Mouse (Mus musculus): ENCODE data around the gene Sufu. TPM values are rescaled to one million over a fixed set of nuclear protein-coding genes. Genes with fewer than 3 reads are reported as not detected.

Gene Sufu
- polyA plus RNA-seq, 1 experiment from 2014 or later, result 49.1 TPM

DNA sequence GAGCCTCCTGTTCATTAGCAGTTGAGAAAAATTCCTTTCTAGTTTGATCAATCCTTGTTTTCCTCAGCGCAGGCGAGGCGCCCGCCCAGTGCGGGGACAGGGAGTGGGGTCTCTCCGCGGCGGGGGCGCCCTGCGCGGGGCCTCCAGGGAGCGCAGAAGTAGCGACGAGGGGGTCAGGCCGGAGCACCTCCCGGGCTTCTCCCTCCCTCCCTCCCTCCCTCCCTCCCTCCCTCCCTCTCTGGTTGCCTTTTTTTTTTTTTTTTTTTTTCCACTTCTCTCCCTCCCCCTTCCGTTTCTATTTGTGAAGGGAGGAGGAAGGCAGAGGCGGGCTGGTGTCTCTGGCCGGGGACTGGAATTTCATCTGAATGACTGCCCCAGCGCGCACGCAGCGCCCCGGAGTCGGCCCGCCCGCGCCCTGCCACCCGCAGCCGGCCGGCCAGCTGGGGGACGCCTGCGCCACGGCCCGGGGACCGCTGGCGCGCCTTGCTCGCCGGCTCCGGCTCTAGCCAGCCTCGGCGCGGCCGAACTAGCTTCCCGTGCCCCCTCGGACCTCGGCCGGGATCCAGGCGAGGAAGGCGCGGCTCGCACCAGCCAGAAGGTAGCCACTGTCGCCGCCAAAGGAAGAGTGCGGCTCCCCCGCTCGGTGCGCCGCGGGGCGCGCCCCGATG, 104.8 kb downstream of the Sufu start, which contains the start of gene Trim8:
Trim8 (plus strand) TSS at position 302 of the 668 bp plus-strand sequence.
- WGBS, result under 1% methylated on average over 62 of the region's 64 CpGs
- Histone ChIP-seq H3K27me3 (ENCODE audit: insufficient read depth, poor library complexity, severe bottlenecking) (no peaks in the 10 kb centered on the region), H3K4me1 (replicated peaks) (peaks cover 50% of the 10 kb centered on the region), H3K36me3 (peaks cover 30% of the 10 kb centered on the region), H3K27ac (peak within 1 kb of the TSS; percentile 98), H3K9me3 (no peaks in the 10 kb centered on the region), H3K4me3 (peak within 1 kb of the TSS; percentile 99)
- DNase-seq (ENCODE audit: low spot score), result peak; percentile 90

DNA sequence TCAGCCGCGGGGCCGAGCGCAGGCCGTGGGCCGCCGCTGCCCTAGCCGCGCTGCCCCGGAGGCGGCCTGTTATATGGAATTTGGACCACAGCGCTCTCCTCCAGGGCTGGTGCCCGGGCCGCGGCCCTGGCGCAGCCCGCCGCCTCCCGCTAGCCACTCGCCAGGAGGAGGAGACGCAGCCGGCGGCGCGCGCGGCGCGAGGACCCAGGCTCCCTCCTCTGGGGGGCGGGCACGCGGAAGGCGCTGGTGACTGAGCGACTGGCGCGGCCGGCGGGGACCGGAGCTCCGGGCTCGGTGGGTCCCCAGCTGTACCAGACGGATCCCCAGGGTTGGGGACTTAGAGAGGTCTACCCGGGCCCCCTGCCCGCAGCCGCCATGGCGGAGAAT, 105.4 kb downstream of the Sufu start:
- H3K27me3 ChIP-seq (ENCODE audit: insufficient read depth, poor library complexity, severe bottlenecking), result no peaks in the 10 kb centered on the region
- WGBS, result under 1% methylated on average over 45 of the region's 46 CpGs
- H3K36me3 ChIP-seq, result peaks cover 35% of the 10 kb centered on the region

DNA sequence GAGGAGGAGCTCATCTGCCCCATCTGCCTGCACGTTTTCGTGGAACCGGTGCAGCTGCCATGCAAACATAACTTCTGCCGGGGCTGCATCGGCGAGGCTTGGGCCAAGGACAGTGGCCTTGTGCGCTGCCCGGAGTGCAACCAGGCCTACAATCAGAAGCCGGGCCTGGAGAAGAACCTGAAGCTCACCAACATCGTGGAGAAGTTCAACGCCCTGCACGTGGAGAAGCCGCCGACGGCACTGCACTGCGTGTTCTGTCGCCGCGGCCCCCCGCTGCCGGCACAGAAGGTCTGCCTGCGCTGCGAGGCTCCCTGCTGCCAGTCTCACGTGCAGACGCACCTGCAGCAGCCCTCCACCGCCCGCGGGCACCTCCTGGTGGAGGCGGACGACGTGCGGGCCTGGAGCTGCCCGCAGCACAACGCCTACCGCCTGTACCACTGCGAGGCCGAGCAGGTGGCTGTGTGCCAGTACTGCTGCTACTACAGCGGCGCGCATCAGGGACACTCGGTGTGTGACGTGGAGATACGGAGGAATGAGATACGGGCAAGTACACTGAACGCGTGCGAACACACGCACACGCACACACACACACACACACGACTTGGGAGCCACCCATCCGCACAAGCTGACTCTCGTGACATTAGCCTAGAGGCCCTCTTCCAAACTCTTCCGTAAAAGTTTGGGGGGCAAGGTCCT, 105.9 kb downstream of the Sufu start:
- Histone ChIP-seq H3K4me1 (replicated peaks) (peaks cover 61% of the 10 kb centered on the region), H3K4me3 (peak overlapping the region; percentile 99), H3K36me3 (peaks cover 41% of the 10 kb centered on the region), H3K27ac (peak overlapping the region; percentile 98), H3K27me3 (ENCODE audit: insufficient read depth, poor library complexity, severe bottlenecking) (no peaks in the 10 kb centered on the region), H3K9me3 (no peaks in the 10 kb centered on the region)
- peak; percentile 67 for DNase-seq (ENCODE audit: low spot score)
- under 1% methylated on average over 53 of the region's 53 CpGs for WGBS

More for the DNA sequence above, 105.4 kb downstream of the Sufu start:
- Histone ChIP-seq H3K27ac (peak overlapping the region; percentile 98), H3K9me3 (no peaks in the 10 kb centered on the region), H3K4me1 (replicated peaks) (peaks cover 55% of the 10 kb centered on the region), H3K4me3 (peak overlapping the region; percentile 99)
- peak; percentile 66 for DNase-seq (ENCODE audit: low spot score)

DNA sequence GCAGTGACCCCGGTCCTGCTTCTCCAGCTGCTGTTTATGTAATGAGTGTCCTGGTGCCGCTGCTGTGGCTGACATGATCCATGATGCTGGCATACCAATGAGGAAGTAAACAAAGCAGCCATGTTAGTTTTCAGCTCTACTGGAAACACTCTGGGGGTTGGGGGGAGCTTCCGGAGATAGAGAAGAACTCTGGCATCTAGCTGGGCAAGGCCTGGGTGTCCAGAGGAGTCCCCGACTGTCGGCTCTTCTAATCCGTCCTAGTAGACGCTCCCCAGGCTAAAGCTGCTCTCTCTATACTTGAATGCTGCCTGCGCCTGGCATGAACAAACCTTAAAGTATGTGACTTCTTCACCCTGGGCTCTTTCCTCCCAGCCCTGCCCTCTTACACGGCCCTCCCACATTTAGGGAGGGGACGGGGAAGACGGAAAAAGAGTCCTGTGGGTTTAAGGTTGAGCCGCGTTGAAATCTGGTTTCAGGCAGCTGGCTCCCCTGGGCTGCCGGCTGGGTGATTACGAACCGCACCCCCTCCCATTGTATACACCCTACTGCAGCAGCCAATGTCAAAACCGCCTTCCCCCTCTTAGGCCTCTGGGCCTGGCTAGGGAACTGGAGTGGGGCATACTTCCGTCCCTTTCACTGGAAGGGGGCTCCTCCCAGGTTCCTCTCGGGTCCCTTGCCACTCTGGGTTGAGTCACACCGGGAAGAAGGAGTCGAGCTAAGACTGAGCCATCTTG, 106.8 kb downstream of the Sufu start:
- Histone ChIP-seq H3K36me3 (peaks cover 50% of the 10 kb centered on the region), H3K27ac (peak overlapping the region; percentile 98), H3K9me3 (no peaks in the 10 kb centered on the region), H3K4me3 (peak overlapping the region; percentile 99), H3K4me1 (replicated peaks) (peaks cover 70% of the 10 kb centered on the region), H3K27me3 (ENCODE audit: insufficient read depth, poor library complexity, severe bottlenecking) (no peaks in the 10 kb centered on the region)
- under 1% methylated on average over 21 of the region's 21 CpGs for WGBS
- peak; percentile 63 for DNase-seq (ENCODE audit: low spot score)

DNA sequence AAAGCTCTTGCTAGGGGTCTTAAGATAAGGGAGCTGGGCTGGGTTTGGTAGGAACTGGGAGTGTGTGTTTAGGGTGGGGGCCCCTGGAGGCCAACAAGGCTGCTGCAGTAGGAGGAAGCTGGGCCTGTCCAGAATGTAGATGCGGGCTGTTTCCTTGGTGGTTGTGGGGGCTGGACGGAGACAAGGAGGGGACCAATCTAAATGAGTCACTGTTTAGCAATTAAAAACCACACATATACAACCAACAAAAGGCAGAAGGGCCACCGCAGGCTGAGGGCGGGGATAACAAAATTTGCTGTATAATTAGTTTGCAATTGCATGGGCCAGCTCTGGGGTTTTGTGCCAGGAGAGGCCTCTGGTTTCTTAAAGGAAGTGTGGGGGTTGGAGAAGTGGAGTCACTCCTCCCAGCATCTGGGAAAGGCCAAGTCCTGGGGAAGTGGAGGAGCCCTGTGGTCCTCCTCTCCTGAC, 107.4 kb downstream of the Sufu start:
- WGBS, result 7% methylated on average over 4 of the region's 4 CpGs
- DNase-seq (ENCODE audit: low spot score), result no peak
- Histone ChIP-seq H3K27me3 (ENCODE audit: insufficient read depth, poor library complexity, severe bottlenecking) (no peaks in the 10 kb centered on the region), H3K4me3 (peak overlapping the region; percentile 99), H3K27ac (peak overlapping the region; percentile 98), H3K36me3 (peaks cover 56% of the 10 kb centered on the region), H3K4me1 (replicated peaks) (peaks cover 74% of the 10 kb centered on the region), H3K9me3 (no peaks in the 10 kb centered on the region)

DNA sequence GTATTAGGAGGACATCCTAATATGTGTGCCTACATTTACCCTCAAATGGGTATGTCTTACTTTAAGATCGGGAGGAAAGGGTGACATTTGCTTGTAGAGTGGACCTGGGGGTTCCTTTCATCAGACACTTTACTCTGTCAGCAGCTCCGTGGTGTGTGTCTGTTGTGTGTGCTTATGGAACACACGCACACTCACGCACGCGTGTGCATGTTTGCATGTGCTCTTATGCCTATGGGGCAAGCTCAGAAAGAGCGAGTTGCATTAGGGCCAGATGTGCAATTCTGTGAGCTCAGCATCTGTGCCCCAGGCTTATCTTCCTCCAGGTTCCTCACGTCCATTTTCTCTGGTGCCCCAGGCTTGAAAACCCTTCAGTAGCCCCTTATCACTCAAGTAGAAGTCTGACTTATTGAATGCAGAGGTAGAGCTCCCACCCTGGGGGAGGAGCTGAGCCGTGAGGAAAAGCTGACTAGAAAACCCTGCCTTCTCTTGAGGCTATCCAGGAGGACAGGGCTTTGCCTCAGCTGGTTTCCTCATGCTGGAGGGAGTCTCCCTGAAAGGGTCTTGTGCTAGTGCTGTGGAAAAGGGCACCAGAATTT, 108.2 kb downstream of the Sufu start:
- H3K36me3 ChIP-seq, result peaks cover 64% of the 10 kb centered on the region
- H3K4me1 ChIP-seq (replicated peaks), result peaks cover 75% of the 10 kb centered on the region
- peak overlapping the region; percentile 98 for H3K27ac ChIP-seq
- no peak for DNase-seq (ENCODE audit: low spot score)
- no peaks in the 10 kb centered on the region for H3K9me3 ChIP-seq
- 59% methylated on average over 9 of the region's 9 CpGs for WGBS
- H3K4me3 ChIP-seq, result peak overlapping the region; percentile 99
- H3K27me3 ChIP-seq (ENCODE audit: insufficient read depth, poor library complexity, severe bottlenecking), result no peaks in the 10 kb centered on the region

DNA sequence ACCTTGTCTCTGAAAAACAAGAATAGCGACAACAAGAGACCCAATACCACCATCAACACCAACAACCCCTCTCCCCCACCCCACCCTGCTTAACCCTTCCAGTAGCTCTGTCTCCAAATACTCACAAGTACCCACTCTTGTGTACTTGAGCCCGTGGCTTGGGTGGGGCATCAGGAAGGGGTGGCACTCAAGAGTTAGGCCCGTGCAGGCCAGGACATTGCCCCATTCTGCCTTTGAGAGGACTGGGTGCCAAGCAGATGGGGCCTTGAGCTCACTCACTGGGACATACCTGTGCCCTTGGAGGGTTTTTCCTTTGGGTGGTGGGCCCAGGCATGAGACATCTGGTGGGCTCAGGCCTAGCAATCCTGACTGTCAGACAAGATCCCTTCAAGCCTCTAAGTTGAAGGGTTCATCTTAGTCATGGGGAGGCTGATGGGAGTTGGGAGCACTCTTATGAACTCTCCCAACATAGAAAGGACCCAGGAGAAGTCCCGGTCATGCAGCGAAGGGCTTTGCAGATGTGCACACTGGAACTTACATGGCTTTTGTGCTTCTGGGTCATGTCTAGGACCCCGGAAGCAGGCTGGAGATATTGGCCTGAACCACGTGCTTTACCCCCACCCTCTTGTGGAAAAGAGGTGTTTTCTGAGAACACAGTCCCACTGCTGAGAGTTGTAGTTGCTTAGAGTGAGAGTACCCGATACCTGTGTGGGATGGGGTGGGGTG, 109.1 kb downstream of the Sufu start:
- Histone ChIP-seq H3K9me3 (no peaks in the 10 kb centered on the region), H3K4me3 (peak overlapping the region; percentile 99), H3K27ac (peak overlapping the region; percentile 98), H3K4me1 (replicated peaks) (peaks cover 81% of the 10 kb centered on the region), H3K36me3 (peaks cover 73% of the 10 kb centered on the region), H3K27me3 (ENCODE audit: insufficient read depth, poor library complexity, severe bottlenecking) (no peaks in the 10 kb centered on the region)
- WGBS, result 73% methylated on average over 8 of the region's 8 CpGs
- no peak for DNase-seq (ENCODE audit: low spot score)

DNA sequence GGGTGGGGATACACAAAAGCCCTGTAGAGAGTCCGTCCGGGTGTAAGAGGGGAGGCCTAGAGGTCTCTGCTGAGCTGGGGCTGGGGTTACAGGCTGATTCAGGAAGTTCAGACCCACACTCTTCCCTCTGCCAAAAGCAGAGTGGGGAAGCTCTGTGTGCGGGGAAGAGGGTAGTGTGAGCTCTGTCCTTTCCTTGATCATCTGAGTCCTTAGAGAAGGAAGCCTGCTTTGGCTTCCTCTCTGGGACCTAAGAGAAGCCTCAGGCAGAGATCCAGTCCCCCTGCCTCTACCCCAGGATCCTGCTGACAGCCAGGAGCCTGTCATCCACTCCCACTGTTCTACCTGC, 109.6 kb downstream of the Sufu start:
- WGBS, result 49% methylated on average over 3 of the region's 3 CpGs

DNA sequence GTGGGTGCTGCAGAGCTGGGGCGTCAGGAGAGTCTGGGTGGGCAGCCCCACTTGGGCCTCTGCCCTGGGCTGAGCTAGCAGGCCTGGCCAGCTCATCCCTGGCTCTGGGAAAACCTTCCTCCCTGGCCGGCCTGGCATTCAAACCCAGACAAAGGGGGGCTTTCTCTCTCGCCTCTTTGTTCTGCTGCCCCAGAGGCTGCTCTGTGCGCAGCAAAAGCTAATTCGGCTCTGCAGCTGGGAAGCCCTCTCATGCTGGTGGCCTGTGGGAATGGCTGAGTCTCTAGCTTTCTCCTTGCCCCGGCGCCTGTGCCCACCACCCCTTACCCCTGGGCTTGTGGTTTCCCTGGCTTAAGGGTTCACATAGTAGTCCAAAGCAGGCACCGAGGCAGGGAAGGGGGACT, 110.5 kb downstream of the Sufu start:
- Histone ChIP-seq H3K4me3 (peak overlapping the region; percentile 99), H3K36me3 (peaks cover 86% of the 10 kb centered on the region), H3K4me1 (replicated peaks) (peaks cover 76% of the 10 kb centered on the region), H3K27ac (peak overlapping the region; percentile 98), H3K27me3 (ENCODE audit: insufficient read depth, poor library complexity, severe bottlenecking) (no peaks in the 10 kb centered on the region), H3K9me3 (no peaks in the 10 kb centered on the region)
- WGBS, result 28% methylated on average over 8 of the region's 8 CpGs
- DNase-seq (ENCODE audit: low spot score), result peak; percentile 73

More for the DNA sequence above, 109.6 kb downstream of the Sufu start:
- Histone ChIP-seq H3K36me3 (peaks cover 78% of the 10 kb centered on the region), H3K4me1 (replicated peaks) (peaks cover 81% of the 10 kb centered on the region), H3K4me3 (peak overlapping the region; percentile 99), H3K27me3 (ENCODE audit: insufficient read depth, poor library complexity, severe bottlenecking) (no peaks in the 10 kb centered on the region), H3K9me3 (no peaks in the 10 kb centered on the region), H3K27ac (peak overlapping the region; percentile 98)
- no peak for DNase-seq (ENCODE audit: low spot score)

DNA sequence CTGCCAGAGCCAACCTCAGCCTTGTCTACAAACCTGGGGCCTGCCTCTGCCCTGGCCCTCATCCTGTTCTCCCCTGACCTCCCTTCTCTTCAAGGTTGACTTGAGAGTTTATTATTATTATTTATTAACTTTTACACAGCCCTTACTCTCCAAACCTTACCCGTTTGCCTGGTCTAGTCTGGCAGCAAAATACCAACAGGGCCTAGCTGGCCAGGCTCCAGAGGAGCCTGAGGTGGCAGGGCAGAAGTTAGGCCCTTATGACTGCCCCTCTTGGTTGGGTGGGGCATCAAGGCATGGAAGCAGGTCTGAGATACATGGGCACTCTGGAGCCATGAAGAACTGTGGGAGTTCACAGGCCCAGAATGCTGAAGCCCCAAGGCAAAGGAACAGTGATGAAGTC, 111.1 kb downstream of the Sufu start:
- no peak for DNase-seq (ENCODE audit: low spot score)
- Histone ChIP-seq H3K9me3 (no peaks in the 10 kb centered on the region), H3K36me3 (peaks cover 90% of the 10 kb centered on the region), H3K27ac (peak overlapping the region; percentile 98), H3K4me3 (peak overlapping the region; percentile 99), H3K27me3 (ENCODE audit: insufficient read depth, poor library complexity, severe bottlenecking) (no peaks in the 10 kb centered on the region), H3K4me1 (replicated peaks) (peaks cover 71% of the 10 kb centered on the region)
- WGBS, result 90% methylated on average over 1 of the region's 1 CpGs

DNA sequence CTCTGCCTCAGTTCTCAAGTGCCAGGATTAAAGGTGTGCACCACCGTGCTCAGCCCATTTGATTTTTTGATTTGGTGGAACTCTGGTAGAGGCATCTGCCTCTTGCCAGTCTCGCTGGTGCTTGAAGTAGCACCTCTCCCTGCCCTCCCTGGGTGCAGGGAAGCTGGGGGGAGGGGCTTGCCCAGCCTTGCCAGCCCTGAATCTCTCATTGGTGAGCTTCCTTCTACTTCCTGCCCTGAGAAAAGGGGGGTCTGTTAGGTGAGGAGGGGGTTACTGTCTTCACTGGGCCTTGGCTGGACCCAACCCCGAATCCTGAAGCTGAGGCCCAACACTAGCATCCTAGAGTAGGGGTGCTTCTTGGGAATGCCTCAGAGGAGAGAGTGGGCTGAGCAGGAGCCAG, 112.0 kb downstream of the Sufu start:
- DNase-seq (ENCODE audit: low spot score), result no peak
- peaks cover 68% of the 10 kb centered on the region for H3K4me1 ChIP-seq (replicated peaks)
- H3K36me3 ChIP-seq, result peaks cover 96% of the 10 kb centered on the region
- H3K27ac ChIP-seq, result peak overlapping the region; percentile 98
- peak overlapping the region; percentile 16; the same call in 1 of the 2 replicates for H3K4me3 ChIP-seq
- no peaks in the 10 kb centered on the region for H3K9me3 ChIP-seq
- no peaks in the 10 kb centered on the region for H3K27me3 ChIP-seq (ENCODE audit: insufficient read depth, poor library complexity, severe bottlenecking)
- 81% methylated on average over 3 of the region's 3 CpGs for WGBS

DNA sequence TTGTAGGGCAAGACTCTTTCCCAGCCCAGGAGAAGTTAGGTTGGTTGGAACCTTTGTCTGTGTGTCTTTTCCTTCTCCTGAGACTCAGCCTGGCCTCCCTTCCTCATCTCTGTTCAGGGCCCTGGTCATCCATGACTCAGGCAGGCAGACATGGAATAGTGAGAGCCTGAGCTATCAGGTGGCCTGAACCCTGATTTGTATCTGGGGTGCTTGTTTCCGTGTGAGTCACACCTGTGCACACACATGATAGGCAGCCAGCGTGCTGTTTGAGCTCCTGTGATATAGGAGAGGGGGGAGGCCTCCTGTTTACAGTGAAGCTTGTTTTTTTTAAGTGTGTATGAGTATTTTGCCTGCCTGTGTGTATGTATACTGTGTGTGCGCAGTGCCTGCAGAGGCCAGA, 112.5 kb downstream of the Sufu start:
- peak overlapping the region; percentile 98; the same call in 1 of the 2 replicates for H3K27ac ChIP-seq
- H3K9me3 ChIP-seq, result no peaks in the 10 kb centered on the region
- DNase-seq (ENCODE audit: low spot score), result no peak
- H3K4me3 ChIP-seq, result peak overlapping the region; percentile 16; the same call in 1 of the 2 replicates
- H3K4me1 ChIP-seq (replicated peaks), result peaks cover 63% of the 10 kb centered on the region
- peaks cover 100% of the 10 kb centered on the region for H3K36me3 ChIP-seq
- WGBS, result 91% methylated on average over 3 of the region's 3 CpGs
- H3K27me3 ChIP-seq (ENCODE audit: insufficient read depth, poor library complexity, severe bottlenecking), result no peaks in the 10 kb centered on the region
